Mouse (Mus musculus): Measurements from ENCODE around the gene Fbxl5. TPM values are rescaled to one million over a fixed set of nuclear protein-coding genes. Genes with fewer than 3 reads are reported as not detected.

The Fbxl5 gene
- polyA plus RNA-seq, 1 experiment from 2014 or later, result 42.6 TPM

DNA sequence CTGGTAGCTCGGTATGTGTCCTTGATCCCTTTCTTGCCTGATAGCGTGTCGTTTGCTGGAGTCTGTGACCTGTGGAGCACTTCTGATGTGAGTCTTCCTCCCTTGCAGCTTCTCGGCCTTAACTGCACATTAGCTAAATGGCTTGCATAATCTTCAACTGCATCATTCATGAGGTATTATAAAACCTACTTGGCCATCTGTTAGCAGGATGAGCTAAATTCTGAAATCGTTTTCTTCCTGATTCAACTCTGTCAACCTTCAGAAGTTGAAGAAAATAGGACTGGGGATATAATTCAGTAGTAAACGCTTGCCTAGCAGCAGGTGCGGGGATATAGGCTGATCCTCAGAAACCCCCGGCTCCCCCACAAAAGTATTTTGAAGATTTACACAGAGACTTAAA is 89.1 kb downstream of the Fbxl5 start:
- Histone ChIP-seq H3K4me2 (no peak overlapping the region), H3K27ac (no peak overlapping the region), H3K36me3 (peaks cover 32% of the 10 kb centered on the region), H3K9ac (no peak overlapping the region), H3K4me1 (replicated peaks) (0 out of 2 replicates have a peak, but pooled peaks cover 3% of the 10 kb centered on the region), H3K4me3 (no peak overlapping the region), H3K9me3 (replicated peaks) (no peaks in the 10 kb centered on the region), H3K27me3 (no peaks in the 10 kb centered on the region)
- ATAC-seq (replicated peaks; ENCODE audit: insufficient number of reproducible peaks, insufficient read depth, low FRiP score, low read depth), result no peak
- 79% methylated on average over 8 of the region's 8 CpGs for WGBS

DNA sequence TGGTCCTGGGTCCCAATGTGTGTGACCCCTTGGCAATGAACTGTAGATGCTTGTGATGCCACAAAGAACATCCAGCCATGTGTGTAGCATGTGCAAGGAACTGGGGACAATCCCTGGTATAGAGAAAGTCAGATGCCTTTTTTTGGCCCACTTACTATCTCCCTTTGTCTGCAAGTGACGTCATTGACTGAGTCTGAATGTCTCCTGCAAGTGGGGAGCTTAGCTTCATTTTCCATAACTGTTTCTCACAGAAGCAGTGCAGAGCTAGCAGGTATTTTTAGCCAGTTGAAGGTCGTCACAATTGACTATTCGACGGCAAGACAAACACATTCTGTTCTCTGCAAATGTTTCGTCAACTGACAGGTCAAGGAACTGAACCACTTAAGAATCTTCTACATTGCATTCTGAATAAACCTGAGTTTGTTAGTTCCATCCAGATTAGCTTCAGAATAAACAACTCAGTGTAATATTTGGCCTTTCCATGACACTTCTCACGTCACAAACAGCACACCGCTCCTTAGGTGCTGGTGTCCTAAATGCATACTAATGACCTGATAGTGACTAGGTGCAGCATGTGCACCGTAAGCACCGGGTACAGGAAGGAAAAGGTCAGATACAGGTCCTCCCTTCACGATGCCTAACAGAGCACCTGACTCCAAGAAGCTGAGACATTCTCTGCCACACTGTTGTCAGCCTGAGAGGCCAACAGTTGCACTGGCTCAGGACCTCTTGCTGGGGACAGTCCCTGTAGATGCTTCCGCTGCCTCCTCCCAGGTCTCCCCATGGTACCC is 92.9 kb downstream of the Fbxl5 start:
- no peak overlapping the region for H3K27ac ChIP-seq
- no peaks in the 10 kb centered on the region for H3K27me3 ChIP-seq
- no peak overlapping the region for H3K4me2 ChIP-seq
- H3K36me3 ChIP-seq, result peaks cover 35% of the 10 kb centered on the region; the same call in 1 of the 2 replicates
- ATAC-seq (replicated peaks; ENCODE audit: insufficient number of reproducible peaks, insufficient read depth, low FRiP score, low read depth), result no peak
- WGBS, result 51% methylated on average over 11 of the region's 11 CpGs
- no peak overlapping the region for H3K4me3 ChIP-seq
- no peaks in the 10 kb centered on the region for H3K9me3 ChIP-seq (replicated peaks)
- H3K4me1 ChIP-seq (replicated peaks), result 0 out of 2 replicates have a peak, but pooled peaks cover 3% of the 10 kb centered on the region
- H3K9ac ChIP-seq, result no peak overlapping the region

DNA sequence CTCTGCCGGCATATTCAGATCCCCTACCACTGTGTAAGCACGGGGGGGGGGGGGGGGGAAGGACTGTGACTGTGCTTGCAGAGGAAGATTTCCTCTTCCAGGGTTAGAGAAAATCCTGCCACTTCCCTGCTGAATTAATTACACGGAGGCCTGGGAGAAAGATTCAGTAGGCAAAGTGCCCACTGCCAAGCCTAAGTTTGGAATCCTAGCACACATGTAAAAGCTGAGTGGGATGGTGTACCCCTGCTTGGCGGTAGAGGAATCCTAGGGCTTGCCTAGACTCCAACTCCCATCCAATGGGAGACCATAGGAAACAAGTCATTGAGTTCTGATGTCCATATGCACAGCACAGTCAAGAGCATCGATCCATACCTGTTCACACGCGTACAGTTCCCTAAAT is 97.6 kb downstream of the Fbxl5 start:
- Histone ChIP-seq H3K27me3 (no peaks in the 10 kb centered on the region), H3K4me2 (no peak overlapping the region), H3K9me3 (replicated peaks) (no peaks in the 10 kb centered on the region), H3K4me1 (replicated peaks) (0 out of 2 replicates have a peak, but pooled peaks cover 3% of the 10 kb centered on the region), H3K9ac (no peak overlapping the region), H3K4me3 (no peak overlapping the region), H3K27ac (no peak overlapping the region), H3K36me3 (peaks cover 41% of the 10 kb centered on the region; the same call in 1 of the 2 replicates)
- WGBS, result 85% methylated on average over 7 of the region's 7 CpGs
- no peak for ATAC-seq (replicated peaks; ENCODE audit: insufficient number of reproducible peaks, insufficient read depth, low FRiP score, low read depth)

DNA sequence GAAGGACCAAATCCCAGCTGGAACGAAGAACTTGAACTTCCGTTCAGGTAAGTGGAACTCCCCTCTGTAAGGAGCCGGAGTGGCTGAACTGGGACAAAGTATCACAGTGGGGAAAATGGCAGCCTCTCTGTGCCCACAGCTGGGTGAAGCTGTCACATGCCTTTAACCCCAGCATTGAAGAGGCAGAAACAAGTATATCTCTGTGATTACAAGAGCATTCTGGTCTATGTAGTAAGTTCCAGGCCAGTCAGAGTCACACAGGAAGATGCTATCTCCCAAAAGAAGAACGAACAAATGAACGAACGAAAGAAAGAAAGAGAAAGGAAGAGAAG is 99.0 kb downstream of the Fbxl5 start:
- ATAC-seq (replicated peaks; ENCODE audit: insufficient number of reproducible peaks, insufficient read depth, low FRiP score, low read depth), result no peak
- peaks cover 51% of the 10 kb centered on the region for H3K36me3 ChIP-seq
- 89% methylated on average over 6 of the region's 6 CpGs for WGBS
- H3K27me3 ChIP-seq, result no peaks in the 10 kb centered on the region
- no peak overlapping the region for H3K27ac ChIP-seq
- no peaks in the 10 kb centered on the region for H3K9me3 ChIP-seq (replicated peaks)
- no peaks in the 10 kb centered on the region for H3K4me1 ChIP-seq (replicated peaks)
- no peak overlapping the region for H3K9ac ChIP-seq
- no peak overlapping the region for H3K4me2 ChIP-seq
- no peak overlapping the region for H3K4me3 ChIP-seq

DNA sequence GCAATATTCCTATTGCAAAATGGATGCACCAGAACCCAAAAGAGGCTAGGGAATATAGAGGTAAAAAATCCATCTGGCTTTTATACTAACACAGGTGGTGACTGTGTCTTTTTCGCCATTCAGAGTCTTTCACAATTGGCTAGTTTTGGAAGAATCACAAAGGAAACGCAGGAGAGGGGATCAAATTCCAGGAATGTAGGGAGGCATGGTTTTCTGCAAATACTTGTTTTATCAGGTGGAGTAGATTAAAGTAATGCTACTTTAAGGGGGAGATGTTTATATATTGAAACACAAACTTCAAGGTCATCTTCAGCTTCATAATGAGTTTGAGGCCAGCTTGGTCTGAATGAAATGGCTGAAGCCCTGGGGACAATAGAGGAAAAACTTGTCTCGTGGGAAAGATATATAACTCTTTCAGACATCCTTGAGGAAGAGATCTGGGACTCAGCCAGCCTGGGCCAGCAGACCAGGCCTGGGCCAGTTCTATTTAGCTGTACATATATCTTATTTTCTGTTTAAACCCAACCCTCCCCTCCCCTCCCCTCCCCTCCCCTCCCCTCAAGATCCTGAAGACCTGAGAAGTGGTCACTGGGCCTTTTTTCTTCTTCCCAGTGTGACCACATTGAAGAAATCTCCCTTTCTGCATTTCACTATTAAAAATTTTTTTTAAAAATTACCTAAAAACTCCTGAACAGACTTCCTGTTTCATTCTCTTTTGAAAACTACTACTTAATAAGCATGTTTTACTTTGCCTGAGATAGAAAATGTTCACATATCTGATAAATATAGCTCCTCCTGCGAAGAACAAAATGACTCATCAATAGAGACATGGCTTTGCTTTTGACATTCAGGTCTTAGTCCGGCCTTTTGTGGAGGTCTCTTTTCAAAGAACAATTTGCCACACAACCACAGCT is 99.6 kb downstream of the Fbxl5 start:
- 70% methylated on average over 5 of the region's 5 CpGs for WGBS
- Histone ChIP-seq H3K27ac (no peak overlapping the region), H3K9ac (no peak overlapping the region), H3K36me3 (peaks cover 45% of the 10 kb centered on the region), H3K4me2 (no peak overlapping the region), H3K4me3 (no peak overlapping the region), H3K27me3 (no peaks in the 10 kb centered on the region), H3K9me3 (replicated peaks) (no peaks in the 10 kb centered on the region), H3K4me1 (replicated peaks) (no peaks in the 10 kb centered on the region)
- ATAC-seq (replicated peaks; ENCODE audit: insufficient number of reproducible peaks, insufficient read depth, low FRiP score, low read depth), result no peak

DNA sequence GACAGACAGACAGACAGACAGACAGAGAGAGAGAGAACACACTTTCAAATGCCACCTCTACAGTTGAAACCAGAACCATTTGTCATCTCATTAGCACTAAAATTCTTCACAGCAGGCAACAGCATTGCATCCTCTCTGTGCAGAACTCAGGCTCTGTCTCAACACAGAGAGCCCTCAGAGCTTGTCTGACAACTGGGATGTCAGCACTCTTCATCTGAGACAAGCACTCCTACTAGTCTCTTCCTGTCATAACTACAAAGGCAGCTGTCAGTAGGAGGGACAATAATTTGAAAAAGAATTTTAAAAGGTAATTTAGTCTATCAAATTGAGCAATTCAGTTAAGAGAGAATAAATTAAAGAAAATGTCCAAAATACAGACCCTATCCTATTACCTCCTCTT is 122.2 kb downstream of the Fbxl5 start:
- Histone ChIP-seq H3K27me3 (no peaks in the 10 kb centered on the region), H3K9me3 (replicated peaks) (no peaks in the 10 kb centered on the region), H3K4me1 (replicated peaks) (no peaks in the 10 kb centered on the region), H3K9ac (no peak overlapping the region), H3K4me2 (no peak overlapping the region), H3K36me3 (peaks cover 82% of the 10 kb centered on the region), H3K4me3 (no peak overlapping the region), H3K27ac (no peak overlapping the region)
- no peak for ATAC-seq (replicated peaks; ENCODE audit: insufficient number of reproducible peaks, insufficient read depth, low FRiP score, low read depth)

DNA sequence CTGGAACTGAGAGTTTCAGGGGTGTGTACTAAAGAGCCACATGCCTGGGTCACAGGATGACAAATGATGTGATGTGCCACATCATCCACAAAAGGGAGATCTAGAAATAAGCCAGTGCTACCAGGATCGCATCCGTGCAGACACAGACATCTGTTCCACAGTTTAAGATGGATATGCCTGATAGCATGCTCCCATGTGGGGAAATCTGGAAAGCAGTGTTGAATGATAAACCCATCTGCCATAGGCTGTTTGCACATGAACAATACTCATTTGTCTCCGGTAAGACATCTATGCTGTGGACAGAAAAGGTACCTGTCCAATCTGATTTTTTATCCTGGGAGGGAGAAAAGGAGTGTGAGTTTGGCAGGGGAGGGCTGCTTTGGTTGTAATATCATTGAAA is 124.3 kb downstream of the Fbxl5 start:
- Histone ChIP-seq H3K9ac (no peak overlapping the region), H3K4me1 (replicated peaks) (no peaks in the 10 kb centered on the region), H3K36me3 (peaks cover 75% of the 10 kb centered on the region), H3K4me2 (no peak overlapping the region), H3K27me3 (no peaks in the 10 kb centered on the region), H3K9me3 (replicated peaks) (no peaks in the 10 kb centered on the region), H3K4me3 (no peak overlapping the region), H3K27ac (no peak overlapping the region)
- WGBS, result 88% methylated on average over 3 of the region's 3 CpGs
- ATAC-seq (replicated peaks; ENCODE audit: insufficient number of reproducible peaks, insufficient read depth, low FRiP score, low read depth), result no peak

Other genes starting within 250 kb of the Fbxl5 start
- 9.2 and 9.5 TPM in 2 replicates for gene Cc2d2a, start 159.3 kb downstream of the Fbxl5 start, polyA plus RNA-seq (2015; fragmentation: Nextera tagmentation; extraction: Ambion mirVana)
- gene Bst1, start 2.8 kb downstream of the Fbxl5 start, polyA plus RNA-seq (2015; fragmentation: Nextera tagmentation; extraction: Ambion mirVana), result 1.2 and 4.6 TPM in 2 replicates
- 16.6 and 18.6 TPM in 2 replicates for gene Cd38, start 46.9 kb upstream of the Fbxl5 start, polyA plus RNA-seq (2015; fragmentation: Nextera tagmentation; extraction: Ambion mirVana)
- 0.27 and 0.39 TPM in 2 replicates for gene Gm7879, start 91.5 kb upstream of the Fbxl5 start, polyA plus RNA-seq (2015; fragmentation: Nextera tagmentation; extraction: Ambion mirVana)
- gene Fgfbp1, start 160.1 kb upstream of the Fbxl5 start, polyA plus RNA-seq (2015; fragmentation: Nextera tagmentation; extraction: Ambion mirVana), result 1.8 and 5.8 TPM in 2 replicates

Measured in heart, embryonic 15.5 days (tissue).